27 mouse cellular contexts compared by ENCODE assay signal in genomic region chr4:155973239-155973638, GRCm38 (mm10). TPM values are rescaled to one million over a fixed set of nuclear protein-coding genes. Genes with fewer than 3 reads are reported as not detected.
DNase-seq lines count a peak whose midpoint lies in the region; ATAC-seq and TF ChIP-seq lines count a peak whose summit lies in the region.
"Had no signal": no experiment of that assay in that cellular context is flagged by ENCODE, and none has a peak within 500 bp of the region (broad histone marks: within the 10 kb centered on the region; RNA-seq: fewer than 3 reads in every experiment).

No protein-coding gene starts in this region.

- H3K9ac ChIP-seq in kidney, embryonic 16.5 days (replicated peaks; ENCODE audit: low read length), result no peak overlapping the region
- no peak overlapping the region for H3K9ac ChIP-seq in midbrain, embryonic 11.5 days (ENCODE audit: low read length)
- H3K9ac ChIP-seq in stomach, postnatal 0 days (ENCODE audit: low read length), result no peak overlapping the region
- H3K9ac ChIP-seq: embryonic facial prominence, embryonic 15.5 days; heart, embryonic 12.5 days; liver, embryonic 13.5 days; lung, embryonic 14.5 days; midbrain, embryonic 12.5 days had no signal

- H3K4me2 ChIP-seq in kidney, embryonic 16.5 days (replicated peaks; ENCODE audit: low read depth, low read length), result no peak overlapping the region
- H3K4me2 ChIP-seq in midbrain, embryonic 11.5 days, result no peak overlapping the region
- no peak overlapping the region for H3K4me2 ChIP-seq in stomach, postnatal 0 days (replicated peaks; ENCODE audit: low read depth)
- H3K4me2 ChIP-seq: embryonic facial prominence, embryonic 15.5 days; heart, embryonic 12.5 days; limb, embryonic 13.5 days; liver, embryonic 13.5 days; lung, embryonic 14.5 days; midbrain, embryonic 12.5 days had no signal

- 39% methylated on average over 2 of the region's 2 CpGs for whole genome bisulfite sequencing in kidney, embryonic 16.5 days
- 55% methylated on average over 2 of the region's 2 CpGs for WGBS in kidney, adult 2 months
- 80% methylated on average over 2 of the region's 2 CpGs for WGBS in midbrain, embryonic 10.5 days
- 81% methylated on average over 2 of the region's 2 CpGs for WGBS in midbrain, embryonic 11.5 days
- WGBS in stomach, postnatal 0 days, result 73% methylated on average over 2 of the region's 2 CpGs

- peak; percentile 33 for DNase-seq in CD4-positive, CD25-positive, alpha-beta regulatory T cell, adult 2 months (ENCODE audit: low read depth, low spot score)
- no peak for DNase-seq in kidney, adult 2 months
- DNase-seq in midbrain, embryonic 10.5 days (ENCODE audit: low spot score), result no peak
- DNase-seq in midbrain, embryonic 11.5 days (ENCODE audit: low spot score, missing footprints), result no peak
- DNase-seq in stomach, postnatal 0 days (ENCODE audit: low spot score), result no peak
- no peak for DNase-seq in adrenal gland, postnatal 10 days
- DNase-seq: adrenal gland, postnatal 25 days; cerebellum, adult 8-10 months; cerebellum, postnatal 36 days; gastrocnemius, postnatal 14 days; heart, adult 11 months; heart, postnatal 10 days; kidney, postnatal 25 days; layer of hippocampus, adult 9-11 months; liver, embryonic 13.5 days; lung, embryonic 14.5 days; lung, postnatal 4 days; right cerebral cortex, postnatal 25 days; spleen, adult 18-20 months had no signal

- no peak for TF ChIP-seq CTCF in kidney, adult 2 months (conservative IDR thresholded peaks at IDR 0.05; ENCODE audit: insufficient read depth, insufficient read length, low read depth, low read length)
- TF ChIP-seq CTCF in stomach, postnatal 0 days (IDR thresholded peaks at IDR 0.05; ENCODE audit: low read depth), result peak; percentile 29; the same call in 1 of the 2 replicates

- H3K27me3 ChIP-seq in kidney, embryonic 16.5 days (ENCODE audit: insufficient read depth, low read length), result no peaks in the 10 kb centered on the region
- no peaks in the 10 kb centered on the region for H3K27me3 ChIP-seq in kidney, adult 2 months (replicated peaks; ENCODE audit: control insufficient read depth, insufficient read depth, low read length)
- H3K27me3 ChIP-seq in midbrain, embryonic 10.5 days (ENCODE audit: low read depth, poor library complexity, severe bottlenecking), result no peaks in the 10 kb centered on the region
- no peaks in the 10 kb centered on the region for H3K27me3 ChIP-seq in midbrain, embryonic 11.5 days (ENCODE audit: control insufficient read depth, insufficient read depth, low read length)
- no peaks in the 10 kb centered on the region for H3K27me3 ChIP-seq in stomach, postnatal 0 days (ENCODE audit: control insufficient read depth, insufficient read depth, low read length)
- H3K27me3 ChIP-seq: embryonic facial prominence, embryonic 15.5 days; heart, embryonic 12.5 days; limb, embryonic 13.5 days; liver, embryonic 13.5 days; midbrain, embryonic 12.5 days had no signal

- no peak overlapping the region for H3K4me3 ChIP-seq in kidney, embryonic 16.5 days (ENCODE audit: low read length)
- H3K4me3 ChIP-seq in kidney, adult 2 months (ENCODE audit: insufficient read depth, low read depth, low read length), result no peak overlapping the region
- H3K4me3 ChIP-seq in midbrain, embryonic 10.5 days, result no peak overlapping the region
- no peak overlapping the region for H3K4me3 ChIP-seq in midbrain, embryonic 11.5 days (ENCODE audit: low read depth, low read length)
- H3K4me3 ChIP-seq in stomach, postnatal 0 days (ENCODE audit: low read depth, low read length), result no peak overlapping the region
- H3K4me3 ChIP-seq: embryonic facial prominence, embryonic 15.5 days; heart, embryonic 12.5 days; limb, embryonic 13.5 days; liver, embryonic 13.5 days; midbrain, embryonic 12.5 days had no signal

- H3K27ac ChIP-seq in kidney, embryonic 16.5 days (ENCODE audit: low read length), result peak overlapping the region; percentile 44
- H3K27ac ChIP-seq in kidney, adult 2 months (ENCODE audit: insufficient read depth, low read depth, low read length), result no peak overlapping the region
- 0 out of 2 replicates have a peak overlapping the region, but pooled peaks have one; percentile 9 for H3K27ac ChIP-seq in midbrain, embryonic 10.5 days (replicated peaks)
- H3K27ac ChIP-seq in midbrain, embryonic 11.5 days (ENCODE audit: low read depth, low read length), result no peak overlapping the region
- H3K27ac ChIP-seq in stomach, postnatal 0 days (replicated peaks), result no peak overlapping the region
- H3K27ac ChIP-seq: embryonic facial prominence, embryonic 15.5 days; limb, embryonic 13.5 days; liver, embryonic 13.5 days; midbrain, embryonic 12.5 days had no signal

- ATAC-seq in CD4-positive, CD25-positive, alpha-beta regulatory T cell, adult 4 months, result no peak
- peak; percentile 79 for ATAC-seq in kidney, embryonic 16.5 days (ENCODE audit: low FRiP score, low TSS enrichment)
- ATAC-seq in midbrain, embryonic 11.5 days (ENCODE audit: low FRiP score), result no peak
- ATAC-seq in stomach, postnatal 0 days (ENCODE audit: low FRiP score, low TSS enrichment), result no peak
- ATAC-seq: forebrain, embryonic 14.5 days had no signal

- peaks cover 35% of the 10 kb centered on the region for H3K4me1 ChIP-seq in kidney, embryonic 16.5 days (ENCODE audit: insufficient read depth, low read length)
- no peaks in the 10 kb centered on the region for H3K4me1 ChIP-seq in kidney, adult 2 months (ENCODE audit: control insufficient read depth, insufficient read depth, low read length)
- peaks cover 9% of the 10 kb centered on the region for H3K4me1 ChIP-seq in midbrain, embryonic 10.5 days
- peaks cover 2% of the 10 kb centered on the region for H3K4me1 ChIP-seq in midbrain, embryonic 11.5 days (ENCODE audit: control insufficient read depth, insufficient read depth, low read length)
- H3K4me1 ChIP-seq in stomach, postnatal 0 days (replicated peaks; ENCODE audit: control insufficient read depth, insufficient read depth), result no peaks in the 10 kb centered on the region
- H3K4me1 ChIP-seq: embryonic facial prominence, embryonic 15.5 days; heart, embryonic 12.5 days; limb, embryonic 13.5 days had no signal

- no peaks in the 10 kb centered on the region for H3K36me3 ChIP-seq in kidney, embryonic 16.5 days (ENCODE audit: insufficient read depth, low read length)
- H3K36me3 ChIP-seq in kidney, adult 2 months (ENCODE audit: control insufficient read depth, insufficient read depth, low read length), result no peaks in the 10 kb centered on the region
- no peaks in the 10 kb centered on the region for H3K36me3 ChIP-seq in midbrain, embryonic 10.5 days
- no peaks in the 10 kb centered on the region for H3K36me3 ChIP-seq in midbrain, embryonic 11.5 days (ENCODE audit: control insufficient read depth, insufficient read depth, low read length)
- H3K36me3 ChIP-seq in stomach, postnatal 0 days (ENCODE audit: control insufficient read depth, insufficient read depth, low read length), result no peaks in the 10 kb centered on the region
- H3K36me3 ChIP-seq: embryonic facial prominence, embryonic 15.5 days; G1E; heart, embryonic 12.5 days; limb, embryonic 13.5 days; liver, embryonic 13.5 days; midbrain, embryonic 12.5 days had no signal

- no peak for TF ChIP-seq POLR2A in kidney, adult 2 months (IDR thresholded peaks at IDR 0.05; ENCODE audit: low read depth, low read length)

- 0 out of 2 replicates have a peak, but pooled peaks cover 4% of the 10 kb centered on the region for H3K9me3 ChIP-seq in kidney, embryonic 16.5 days (ENCODE audit: low read length)
- H3K9me3 ChIP-seq in midbrain, embryonic 10.5 days (replicated peaks), result 0 out of 2 replicates have a peak, but pooled peaks cover 3% of the 10 kb centered on the region
- no peaks in the 10 kb centered on the region for H3K9me3 ChIP-seq in midbrain, embryonic 11.5 days (ENCODE audit: control insufficient read depth, low read length)
- no peaks in the 10 kb centered on the region for H3K9me3 ChIP-seq in stomach, postnatal 0 days (ENCODE audit: control insufficient read depth, low read length)
- H3K9me3 ChIP-seq: embryonic facial prominence, embryonic 15.5 days; G1E; limb, embryonic 13.5 days; liver, embryonic 13.5 days; midbrain, embryonic 12.5 days had no signal

- no peak for TF ChIP-seq EP300 in stomach, postnatal 0 days (optimal IDR thresholded peaks at IDR 0.05)

RNA-seq across cellular contexts. Expression of gene C1qtnf12, which starts 11.1 kb away (rescaled TPM):
- polyA plus RNA-seq in CD4-positive, CD25-positive, alpha-beta regulatory T cell, adult 4 months (2017; shearing (Covaris generic)), result 1 to 10 TPM; 7.6 TPM
- polyA plus RNA-seq in kidney, embryonic 16.5 days (2015; fragmentation: Nextera tagmentation; extraction: Ambion mirVana), result 123 and 137 TPM in 2 replicates
- 104 and 107 TPM in 2 replicates for polyA plus RNA-seq in kidney, adult 2 months (2012; rRNA removed)
- 18.9 and 23.8 TPM in 2 replicates for polyA plus RNA-seq in midbrain, embryonic 10.5 days (2016; fragmentation: Nextera tagmentation; extraction: Ambion mirVana)
- 19.8 and 20.4 TPM in 2 replicates for polyA plus RNA-seq in midbrain, embryonic 11.5 days (2014; fragmentation: Nextera tagmentation; extraction: Ambion mirVana)
- 48.5 and 59.1 TPM in 2 replicates for polyA plus RNA-seq in stomach, postnatal 0 days (2015; fragmentation: Nextera tagmentation; extraction: Ambion mirVana)
- 100 to 1,000 TPM; 117 to 132 TPM for total RNA-seq in adrenal gland, postnatal 10 days (2021)

RNA-seq across cellular contexts. Expression of gene B3galt6, which starts 19.2 kb away (rescaled TPM):
- polyA plus RNA-seq in CD4-positive, CD25-positive, alpha-beta regulatory T cell, adult 4 months (2017; shearing (Covaris generic)), result 1 to 10 TPM in 1 of 2 experiments, under 1 TPM in 1; 0.92 to 1.3 TPM
- 18.0 and 18.7 TPM in 2 replicates for polyA plus RNA-seq in kidney, embryonic 16.5 days (2015; fragmentation: Nextera tagmentation; extraction: Ambion mirVana)
- 4.5 and 5.0 TPM in 2 replicates for polyA plus RNA-seq in kidney, adult 2 months (2012; rRNA removed)
- polyA plus RNA-seq in midbrain, embryonic 10.5 days (2016; fragmentation: Nextera tagmentation; extraction: Ambion mirVana), result 14.0 and 15.3 TPM in 2 replicates
- polyA plus RNA-seq in midbrain, embryonic 11.5 days (2014; fragmentation: Nextera tagmentation; extraction: Ambion mirVana), result 17.2 and 18.8 TPM in 2 replicates
- polyA plus RNA-seq in stomach, postnatal 0 days (2015; fragmentation: Nextera tagmentation; extraction: Ambion mirVana), result 9.0 and 9.4 TPM in 2 replicates
- 1 to 10 TPM; 5.7 to 6.1 TPM for total RNA-seq in adrenal gland, postnatal 10 days (2021)

RNA-seq across cellular contexts. Expression of gene Sdf4, which starts 19.4 kb away (rescaled TPM):
- polyA plus RNA-seq in CD4-positive, CD25-positive, alpha-beta regulatory T cell, adult 4 months (2017; shearing (Covaris generic)), result 100 to 1,000 TPM; 528 to 589 TPM
- 173 and 182 TPM in 2 replicates for polyA plus RNA-seq in kidney, embryonic 16.5 days (2015; fragmentation: Nextera tagmentation; extraction: Ambion mirVana)
- polyA plus RNA-seq in kidney, adult 2 months (2012; rRNA removed), result 55.1 and 60.4 TPM in 2 replicates
- polyA plus RNA-seq in midbrain, embryonic 10.5 days (2016; fragmentation: Nextera tagmentation; extraction: Ambion mirVana), result 131 and 138 TPM in 2 replicates
- 130 and 136 TPM in 2 replicates for polyA plus RNA-seq in midbrain, embryonic 11.5 days (2014; fragmentation: Nextera tagmentation; extraction: Ambion mirVana)
- 129 and 137 TPM in 2 replicates for polyA plus RNA-seq in stomach, postnatal 0 days (2015; fragmentation: Nextera tagmentation; extraction: Ambion mirVana)
- 100 to 1,000 TPM; 184 to 191 TPM for total RNA-seq in adrenal gland, postnatal 10 days (2021)

RNA-seq across cellular contexts. Expression of gene Ube2j2, which starts 29.6 kb away (rescaled TPM):
- polyA plus RNA-seq in CD4-positive, CD25-positive, alpha-beta regulatory T cell, adult 4 months (2017; shearing (Covaris generic)), result 10 to 100 TPM; 21.6 to 29.7 TPM
- 100.0 and 102 TPM in 2 replicates for polyA plus RNA-seq in kidney, embryonic 16.5 days (2015; fragmentation: Nextera tagmentation; extraction: Ambion mirVana)
- 47.3 and 48.0 TPM in 2 replicates for polyA plus RNA-seq in kidney, adult 2 months (2012; rRNA removed)
- polyA plus RNA-seq in midbrain, embryonic 10.5 days (2016; fragmentation: Nextera tagmentation; extraction: Ambion mirVana), result 152 and 161 TPM in 2 replicates
- polyA plus RNA-seq in midbrain, embryonic 11.5 days (2014; fragmentation: Nextera tagmentation; extraction: Ambion mirVana), result 148 and 158 TPM in 2 replicates
- polyA plus RNA-seq in stomach, postnatal 0 days (2015; fragmentation: Nextera tagmentation; extraction: Ambion mirVana), result 72.8 and 75.5 TPM in 2 replicates
- 10 to 100 TPM; 72.3 to 73.4 TPM for total RNA-seq in adrenal gland, postnatal 10 days (2021)

RNA-seq across cellular contexts. Expression of gene Tnfrsf4, which starts 40.4 kb away (rescaled TPM):
- 1,000 to 10,000 TPM; 1,065 to 1,393 TPM for polyA plus RNA-seq in CD4-positive, CD25-positive, alpha-beta regulatory T cell, adult 4 months (2017; shearing (Covaris generic))
- polyA plus RNA-seq in kidney, embryonic 16.5 days (2015; fragmentation: Nextera tagmentation; extraction: Ambion mirVana), result 0.90 and 1.2 TPM in 2 replicates
- polyA plus RNA-seq in kidney, adult 2 months (2012; rRNA removed), result 1.6 and 3.8 TPM in 2 replicates
- polyA plus RNA-seq in midbrain, embryonic 10.5 days (2016; fragmentation: Nextera tagmentation; extraction: Ambion mirVana), result 0.42 and 0.88 TPM in 2 replicates
- 0.41 and 1.1 TPM in 2 replicates for polyA plus RNA-seq in midbrain, embryonic 11.5 days (2014; fragmentation: Nextera tagmentation; extraction: Ambion mirVana)
- polyA plus RNA-seq in stomach, postnatal 0 days (2015; fragmentation: Nextera tagmentation; extraction: Ambion mirVana), result 0.21 and 0.48 TPM in 2 replicates
- total RNA-seq in adrenal gland, postnatal 10 days (2021), result 1 to 10 TPM; 1.9 TPM

Comparison
In these comparisons a context has a peak if more than half of its experiments do, and no peak if none do; other contexts are left out.
1. H3K27ac ChIP-seq: peak in kidney, embryonic 16.5 days (single experiment) and midbrain, embryonic 10.5 days (single experiment); none in kidney, adult 2 months (single experiment), midbrain, embryonic 11.5 days (single experiment) and stomach, postnatal 0 days (single experiment).